Mouse (Mus musculus): Measurements from ENCODE around the gene Sdhaf3. TPM values are rescaled to one million over a fixed set of nuclear protein-coding genes. Genes with fewer than 3 reads are reported as not detected.
A peak's percentile ranks its signal among the peaks of the same experiment; 100 is the strongest.
"Not testable (repeated sequence)": the region's sequence is repeated elsewhere in the genome, so short reads cannot be mapped to it uniquely, and the experiment has no call there.

The Sdhaf3 gene
- polyA plus RNA-seq, 1 experiment from 2014 or later = 6.4 TPM

- H3K27me3 ChIP-seq (ENCODE audit: insufficient read depth, poor library complexity, severe bottlenecking); H3K4me1 ChIP-seq (replicated peaks); DNase-seq (ENCODE audit: low spot score); H3K27ac ChIP-seq; H3K9me3 ChIP-seq; H3K36me3 ChIP-seq; H3K4me3 ChIP-seq: not testable (repeated sequence)
- WGBS = 93% methylated on average over 2 of the region's 4 CpGs
These were observed 3.4 kb downstream of the Sdhaf3 start for GRCm38 (mm10) chr6:6959234-6959633.

- 86% methylated on average over 4 of the region's 4 CpGs for whole genome bisulfite sequencing
- Histone ChIP-seq H3K27ac (no peak overlapping the region), H3K9me3 (no peaks in the 10 kb centered on the region), H3K4me3 (no peak overlapping the region), H3K4me1 (replicated peaks) (no peaks in the 10 kb centered on the region), H3K27me3 (ENCODE audit: insufficient read depth, poor library complexity, severe bottlenecking) (no peaks in the 10 kb centered on the region), H3K36me3 (no peaks in the 10 kb centered on the region)
- no peak for DNase-seq (ENCODE audit: low spot score)
These were observed 41.6 kb downstream of the Sdhaf3 start for GRCm38 (mm10) chr6:6997226-6997946.

GRCm38 (mm10) chr6:6997956-6998355, 42.2 kb downstream of the Sdhaf3 start:
- Histone ChIP-seq H3K4me1 (replicated peaks) (no peaks in the 10 kb centered on the region), H3K27me3 (ENCODE audit: insufficient read depth, poor library complexity, severe bottlenecking) (no peaks in the 10 kb centered on the region), H3K9me3 (no peaks in the 10 kb centered on the region), H3K36me3 (no peaks in the 10 kb centered on the region), H3K4me3 (no peak overlapping the region), H3K27ac (no peak overlapping the region)
- WGBS = 86% methylated on average over 1 of the region's 1 CpGs
- DNase-seq (ENCODE audit: low spot score) = no peak

GRCm38 (mm10) chr6:6999015-6999414, 43.2 kb downstream of the Sdhaf3 start:
- Histone ChIP-seq H3K27ac (no peak overlapping the region), H3K36me3 (no peaks in the 10 kb centered on the region), H3K27me3 (ENCODE audit: insufficient read depth, poor library complexity, severe bottlenecking) (no peaks in the 10 kb centered on the region), H3K4me3 (no peak overlapping the region), H3K9me3 (no peaks in the 10 kb centered on the region), H3K4me1 (replicated peaks) (no peaks in the 10 kb centered on the region)
- DNase-seq (ENCODE audit: low spot score) = no peak
- WGBS = 90% methylated on average over 3 of the region's 3 CpGs

GRCm38 (mm10) chr6:7003085-7003484, 47.3 kb downstream of the Sdhaf3 start:
- Histone ChIP-seq H3K4me3 (no peak overlapping the region), H3K36me3 (no peaks in the 10 kb centered on the region), H3K27ac (no peak overlapping the region), H3K9me3 (no peaks in the 10 kb centered on the region), H3K27me3 (ENCODE audit: insufficient read depth, poor library complexity, severe bottlenecking) (no peaks in the 10 kb centered on the region), H3K4me1 (replicated peaks) (no peaks in the 10 kb centered on the region)
- 82% methylated on average over 4 of the region's 4 CpGs for WGBS
- DNase-seq (ENCODE audit: low spot score) = no peak

- WGBS = 71% methylated on average over 2 of the region's 2 CpGs
- Histone ChIP-seq H3K9me3 (no peaks in the 10 kb centered on the region), H3K4me1 (replicated peaks) (no peaks in the 10 kb centered on the region), H3K27ac (no peak overlapping the region), H3K36me3 (no peaks in the 10 kb centered on the region), H3K27me3 (ENCODE audit: insufficient read depth, poor library complexity, severe bottlenecking) (no peaks in the 10 kb centered on the region), H3K4me3 (no peak overlapping the region)
- peak; percentile 2 for DNase-seq (ENCODE audit: low spot score)
These were observed 48.2 kb downstream of the Sdhaf3 start for GRCm38 (mm10) chr6:7004005-7004404.

GRCm38 (mm10) chr6:7038087-7038486, 82.3 kb downstream of the Sdhaf3 start:
- no peaks in the 10 kb centered on the region for H3K4me1 ChIP-seq (replicated peaks)
- DNase-seq (ENCODE audit: low spot score) = no peak
- no peaks in the 10 kb centered on the region for H3K27me3 ChIP-seq (ENCODE audit: insufficient read depth, poor library complexity, severe bottlenecking)
- no peaks in the 10 kb centered on the region for H3K9me3 ChIP-seq
- 91% methylated on average over 6 of the region's 6 CpGs for WGBS
- no peak overlapping the region for H3K4me3 ChIP-seq
- H3K27ac ChIP-seq = no peak overlapping the region
- H3K36me3 ChIP-seq = 0 out of 2 replicates have a peak, but pooled peaks cover 4% of the 10 kb centered on the region

- Histone ChIP-seq H3K27ac (no peak overlapping the region), H3K27me3 (ENCODE audit: insufficient read depth, poor library complexity, severe bottlenecking) (no peaks in the 10 kb centered on the region), H3K4me3 (no peak overlapping the region), H3K36me3 (0 out of 2 replicates have a peak, but pooled peaks cover 4% of the 10 kb centered on the region), H3K9me3 (no peaks in the 10 kb centered on the region), H3K4me1 (replicated peaks) (no peaks in the 10 kb centered on the region)
- no peak for DNase-seq (ENCODE audit: low spot score)
- 91% methylated on average over 5 of the region's 5 CpGs for WGBS
These were observed 83.0 kb downstream of the Sdhaf3 start for GRCm38 (mm10) chr6:7038835-7039234.

GRCm38 (mm10) chr6:7041912-7042311, 86.1 kb downstream of the Sdhaf3 start:
- Histone ChIP-seq H3K9me3 (no peaks in the 10 kb centered on the region), H3K4me1 (replicated peaks) (no peaks in the 10 kb centered on the region), H3K27ac (no peak overlapping the region), H3K36me3 (0 out of 2 replicates have a peak, but pooled peaks cover 4% of the 10 kb centered on the region), H3K27me3 (ENCODE audit: insufficient read depth, poor library complexity, severe bottlenecking) (no peaks in the 10 kb centered on the region), H3K4me3 (no peak overlapping the region)
- 82% methylated on average over 1 of the region's 1 CpGs for WGBS
- no peak for DNase-seq (ENCODE audit: low spot score)

- no peak for DNase-seq (ENCODE audit: low spot score)
- Histone ChIP-seq H3K27me3 (ENCODE audit: insufficient read depth, poor library complexity, severe bottlenecking) (no peaks in the 10 kb centered on the region), H3K27ac (no peak overlapping the region), H3K4me3 (no peak overlapping the region), H3K36me3 (no peaks in the 10 kb centered on the region), H3K9me3 (no peaks in the 10 kb centered on the region), H3K4me1 (replicated peaks) (no peaks in the 10 kb centered on the region)
- WGBS = 91% methylated on average over 3 of the region's 3 CpGs
These were observed 107.0 kb downstream of the Sdhaf3 start for GRCm38 (mm10) chr6:7062819-7063218.

- WGBS = 52% methylated on average over 3 of the region's 3 CpGs
- Histone ChIP-seq H3K36me3 (no peaks in the 10 kb centered on the region), H3K4me1 (replicated peaks) (peaks cover 10% of the 10 kb centered on the region; the same call in 1 of the 2 replicates), H3K27me3 (ENCODE audit: insufficient read depth, poor library complexity, severe bottlenecking) (no peaks in the 10 kb centered on the region), H3K9me3 (0 out of 2 replicates have a peak, but pooled peaks cover under 1% of the 10 kb centered on the region), H3K27ac (no peak overlapping the region), H3K4me3 (no peak overlapping the region)
- DNase-seq (ENCODE audit: low spot score) = no peak
These were observed 113.0 kb downstream of the Sdhaf3 start for GRCm38 (mm10) chr6:7068782-7069181.

- DNase-seq (ENCODE audit: low spot score) = no peak
- WGBS = 70% methylated on average over 2 of the region's 2 CpGs
- Histone ChIP-seq H3K9me3 (0 out of 2 replicates have a peak, but pooled peaks cover 7% of the 10 kb centered on the region), H3K4me1 (replicated peaks) (peaks cover 10% of the 10 kb centered on the region; the same call in 1 of the 2 replicates), H3K27ac (no peak overlapping the region), H3K36me3 (no peaks in the 10 kb centered on the region), H3K4me3 (no peak overlapping the region), H3K27me3 (ENCODE audit: insufficient read depth, poor library complexity, severe bottlenecking) (no peaks in the 10 kb centered on the region)
These were observed 113.7 kb downstream of the Sdhaf3 start for GRCm38 (mm10) chr6:7069463-7069862.

GRCm38 (mm10) chr6:7082054-7082453, 126.2 kb downstream of the Sdhaf3 start:
- Histone ChIP-seq H3K27me3 (ENCODE audit: insufficient read depth, poor library complexity, severe bottlenecking) (no peaks in the 10 kb centered on the region), H3K9me3 (no peaks in the 10 kb centered on the region), H3K4me3 (no peak overlapping the region), H3K27ac (no peak overlapping the region), H3K4me1 (replicated peaks) (peaks cover 12% of the 10 kb centered on the region), H3K36me3 (no peaks in the 10 kb centered on the region)
- DNase-seq (ENCODE audit: low spot score) = no peak
- WGBS = 75% methylated on average over 3 of the region's 3 CpGs
